Mouse (Mus musculus): ENCODE data around the gene Uroc1. TPM values are rescaled to one million over a fixed set of nuclear protein-coding genes. Genes with fewer than 3 reads are reported as not detected.
A peak's percentile ranks its signal among the peaks of the same experiment; 100 is the strongest.

Gene Uroc1
- 0.04 TPM in 1 of 2 replicates, not detected in the other for polyA plus RNA-seq (2015; fragmentation: Nextera tagmentation; extraction: Ambion mirVana)

DNA sequence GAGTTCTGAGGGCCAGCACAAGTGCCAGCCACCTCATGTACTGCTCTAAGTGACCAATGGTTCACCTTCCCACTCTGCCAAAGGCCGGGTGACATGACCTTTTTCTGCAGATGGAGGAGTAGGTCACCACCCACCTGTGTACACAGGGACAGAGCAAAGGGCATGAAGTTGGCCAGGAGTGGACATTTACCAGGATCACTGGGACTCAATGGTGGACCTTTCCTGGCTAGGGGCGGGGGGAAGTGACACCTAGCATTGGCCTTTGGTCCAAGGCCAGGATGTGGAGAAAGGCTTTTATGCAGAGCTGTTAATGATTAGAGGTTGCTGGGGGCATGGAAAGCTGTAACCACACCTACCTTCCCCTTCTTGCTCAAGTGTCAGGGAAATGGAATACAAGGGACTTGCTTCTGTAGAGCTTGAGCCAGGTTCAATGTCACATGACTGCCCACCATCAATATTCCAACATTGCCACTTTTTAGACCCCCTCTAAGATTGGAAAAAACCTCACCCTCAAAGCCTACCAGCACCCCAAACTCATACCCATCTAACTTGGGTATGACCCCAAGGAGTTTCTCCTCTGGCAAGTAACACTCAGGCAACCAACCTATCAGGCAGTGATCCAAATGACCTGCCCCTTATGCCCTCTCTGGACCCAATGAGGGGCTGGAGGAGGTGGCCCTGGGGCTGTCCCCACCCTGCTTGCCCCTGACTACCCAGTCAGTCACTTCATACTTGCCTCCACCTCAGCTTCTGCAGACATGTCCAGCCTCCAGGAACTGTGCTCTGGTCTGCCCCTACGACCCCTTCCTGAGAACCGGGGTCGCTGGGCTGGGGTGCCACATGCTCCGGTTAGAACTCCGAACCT, at the start of gene Uroc1:
Gene Uroc1 (plus strand): TSS at position 724 of the 865 bp plus-strand sequence.
- ATAC-seq = 0 out of 2 replicates have a peak, but pooled peaks have one; percentile 41

GRCm38 (mm10) chr6:90288265-90288664, 44.8 kb upstream of the Uroc1 start:
- ATAC-seq = no peak
- Histone ChIP-seq H3K9me3 (ENCODE audit: control insufficient read depth) (no peaks in the 10 kb centered on the region), H3K4me3 (ENCODE audit: low read depth, low read length) (no peak overlapping the region), H3K4me1 (replicated peaks; ENCODE audit: control insufficient read depth, insufficient read depth, low read length) (no peaks in the 10 kb centered on the region), H3K36me3 (ENCODE audit: control insufficient read depth, insufficient read depth) (no peaks in the 10 kb centered on the region), H3K27me3 (replicated peaks; ENCODE audit: control insufficient read depth, insufficient read depth, low read length) (no peaks in the 10 kb centered on the region), H3K9ac (ENCODE audit: low read depth, low read length) (no peak overlapping the region), H3K27ac (ENCODE audit: low read depth, low read length) (no peak overlapping the region), H3K4me2 (replicated peaks; ENCODE audit: low read depth) (no peak overlapping the region)
- peak; percentile 56 for TF ChIP-seq CTCF (IDR thresholded peaks at IDR 0.05; ENCODE audit: low read depth)
- 52% methylated on average over 12 of the region's 12 CpGs for WGBS

More for the DNA sequence above, at the start of gene Uroc1:
- H3K9ac ChIP-seq (ENCODE audit: low read depth, low read length) = no peak within 1 kb of the TSS
- no peak within 1 kb of the TSS for H3K4me2 ChIP-seq (replicated peaks; ENCODE audit: low read depth)
- no peaks in the 10 kb centered on the region for H3K4me1 ChIP-seq (replicated peaks; ENCODE audit: control insufficient read depth, insufficient read depth, low read length)
- no peak for TF ChIP-seq CTCF (IDR thresholded peaks at IDR 0.05; ENCODE audit: low read depth)
- 79% methylated on average over 7 of the region's 7 CpGs for WGBS
- H3K27ac ChIP-seq (ENCODE audit: low read depth, low read length) = no peak within 1 kb of the TSS
- no peaks in the 10 kb centered on the region for H3K27me3 ChIP-seq (replicated peaks; ENCODE audit: control insufficient read depth, insufficient read depth, low read length)
- H3K36me3 ChIP-seq (ENCODE audit: control insufficient read depth, insufficient read depth) = no peaks in the 10 kb centered on the region
- H3K9me3 ChIP-seq (ENCODE audit: control insufficient read depth) = no peaks in the 10 kb centered on the region
- H3K4me3 ChIP-seq (ENCODE audit: low read depth, low read length) = no peak within 1 kb of the TSS

- Histone ChIP-seq H3K4me3 (ENCODE audit: low read depth, low read length) (no peak within 1 kb of the TSS), H3K4me2 (replicated peaks; ENCODE audit: low read depth) (no peak within 1 kb of the TSS), H3K36me3 (ENCODE audit: control insufficient read depth, insufficient read depth) (no peaks in the 10 kb centered on the region), H3K9me3 (ENCODE audit: control insufficient read depth) (no peaks in the 10 kb centered on the region), H3K27ac (ENCODE audit: low read depth, low read length) (no peak within 1 kb of the TSS), H3K27me3 (replicated peaks; ENCODE audit: control insufficient read depth, insufficient read depth, low read length) (no peaks in the 10 kb centered on the region), H3K4me1 (replicated peaks; ENCODE audit: control insufficient read depth, insufficient read depth, low read length) (no peaks in the 10 kb centered on the region), H3K9ac (ENCODE audit: low read depth, low read length) (no peak within 1 kb of the TSS)
- TF ChIP-seq CTCF (IDR thresholded peaks at IDR 0.05; ENCODE audit: low read depth) = no peak
- 93% methylated on average over 1 of the region's 1 CpGs for WGBS
- no peak for ATAC-seq
Observed at GRCm38 (mm10) chr6:90300919-90301318, 32.2 kb upstream of the Uroc1 start, which contains the start of gene BC048671. BC048671 (plus strand) TSS chr6:90301219.

DNA sequence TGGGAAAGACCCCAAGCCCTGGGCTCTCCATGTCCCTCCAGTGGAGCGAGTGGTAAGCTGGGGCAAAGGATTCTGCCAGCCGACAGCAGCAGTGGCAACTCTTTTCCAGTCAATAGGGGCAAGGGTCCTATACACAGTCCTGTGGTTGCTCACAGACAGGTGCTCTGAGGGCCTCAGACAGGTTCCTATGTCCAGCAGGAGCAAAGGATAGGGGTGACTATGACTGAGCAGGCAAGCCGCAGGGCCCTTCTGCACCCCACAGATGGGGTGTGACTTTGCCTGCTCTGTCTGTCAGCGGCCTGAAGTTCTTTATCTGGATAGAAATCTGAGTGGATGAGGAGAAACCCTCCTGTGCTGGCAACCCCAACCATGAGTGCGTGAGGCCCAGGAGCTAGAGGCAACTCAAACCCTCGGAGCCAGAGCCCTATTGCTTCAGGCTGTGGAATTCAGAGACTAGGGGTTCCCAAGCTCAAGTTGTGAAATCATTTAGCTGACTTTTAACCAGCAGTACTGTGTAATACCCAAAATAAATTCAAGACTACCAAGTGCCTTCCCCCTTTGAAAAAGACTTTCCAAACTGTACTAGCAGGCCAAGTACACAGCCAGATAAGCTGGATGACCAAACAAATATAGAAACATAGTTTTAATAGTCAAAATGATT, 26.6 kb upstream of the Uroc1 start:
- H3K27me3 ChIP-seq (replicated peaks; ENCODE audit: control insufficient read depth, insufficient read depth, low read length) = no peaks in the 10 kb centered on the region
- no peak overlapping the region for H3K27ac ChIP-seq (ENCODE audit: low read depth, low read length)
- H3K36me3 ChIP-seq (ENCODE audit: control insufficient read depth, insufficient read depth) = no peaks in the 10 kb centered on the region
- WGBS = 80% methylated on average over 6 of the region's 6 CpGs
- H3K4me2 ChIP-seq (replicated peaks; ENCODE audit: low read depth) = no peak overlapping the region
- no peak overlapping the region for H3K9ac ChIP-seq (ENCODE audit: low read depth, low read length)
- TF ChIP-seq CTCF (IDR thresholded peaks at IDR 0.05; ENCODE audit: low read depth) = no peak
- no peaks in the 10 kb centered on the region for H3K4me1 ChIP-seq (replicated peaks; ENCODE audit: control insufficient read depth, insufficient read depth, low read length)
- no peak for ATAC-seq
- H3K4me3 ChIP-seq (ENCODE audit: low read depth, low read length) = no peak overlapping the region
- H3K9me3 ChIP-seq (ENCODE audit: control insufficient read depth) = no peaks in the 10 kb centered on the region

DNA sequence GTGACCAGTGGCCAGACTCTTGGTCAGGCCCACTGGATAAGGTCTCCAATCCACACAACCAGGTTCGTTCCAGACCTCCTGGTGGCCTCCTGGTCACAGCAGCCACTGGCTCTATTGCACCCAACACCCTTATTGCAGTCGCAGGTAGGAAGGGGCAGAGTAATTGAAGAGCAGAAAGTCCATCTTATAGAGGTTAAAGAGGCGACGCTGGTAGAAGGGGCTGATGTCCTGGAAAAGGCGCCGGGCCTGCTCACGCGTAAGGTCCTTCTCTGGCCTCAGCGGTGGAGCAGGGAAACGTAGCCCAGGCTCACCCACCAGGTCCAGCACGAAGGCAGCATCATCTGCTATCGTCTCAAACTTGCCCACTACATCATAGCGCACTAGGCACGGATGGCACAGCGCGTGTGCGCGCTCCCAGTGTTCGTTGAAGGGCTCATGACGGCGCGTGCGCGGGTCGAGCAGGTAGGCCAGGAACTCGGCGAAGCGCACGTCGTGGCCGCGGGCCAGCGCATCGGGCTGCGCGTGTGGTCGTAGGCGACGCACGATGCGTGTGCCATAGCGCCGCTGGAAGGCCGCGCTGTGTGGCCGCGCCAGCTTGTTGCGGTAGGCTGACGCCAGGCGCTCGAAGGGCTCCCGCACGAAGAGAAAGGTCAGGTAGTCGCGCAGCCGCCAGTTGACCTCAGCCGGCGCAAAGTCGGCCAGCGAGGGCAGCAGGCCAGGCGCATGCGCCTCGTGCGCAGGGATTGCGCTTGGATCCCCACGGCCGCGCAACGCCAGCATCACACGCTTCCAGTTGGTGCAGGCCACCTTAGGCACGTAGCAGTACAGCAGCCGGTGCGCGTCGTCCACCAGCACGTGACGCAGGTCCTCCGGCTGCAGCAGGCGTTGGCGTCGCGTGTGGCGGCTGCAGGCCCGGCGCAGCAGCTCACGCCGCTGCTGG, 24.0 kb upstream of the Uroc1 start:
- Histone ChIP-seq H3K27ac (ENCODE audit: low read depth, low read length) (no peak overlapping the region), H3K27me3 (replicated peaks; ENCODE audit: control insufficient read depth, insufficient read depth, low read length) (no peaks in the 10 kb centered on the region), H3K4me1 (replicated peaks; ENCODE audit: control insufficient read depth, insufficient read depth, low read length) (no peaks in the 10 kb centered on the region), H3K9ac (ENCODE audit: low read depth, low read length) (no peak overlapping the region), H3K9me3 (ENCODE audit: control insufficient read depth) (no peaks in the 10 kb centered on the region), H3K36me3 (ENCODE audit: control insufficient read depth, insufficient read depth) (no peaks in the 10 kb centered on the region), H3K4me3 (ENCODE audit: low read depth, low read length) (no peak overlapping the region), H3K4me2 (replicated peaks; ENCODE audit: low read depth) (no peak overlapping the region)
- TF ChIP-seq CTCF (IDR thresholded peaks at IDR 0.05; ENCODE audit: low read depth) = no peak
- no peak for ATAC-seq
- 80% methylated on average over 87 of the region's 87 CpGs for WGBS

Data from intestine, postnatal 0 days (tissue).